Mouse (Mus musculus) urinary bladder, adult 18-20 months (tissue): Measurements from ENCODE around the gene Plcb3.
"Not testable (repeated sequence)": the region's sequence is repeated elsewhere in the genome, so short reads cannot be mapped to it uniquely, and the experiment has no call there.

Source experiments
- DNase-seq, 2 experiments: peaks; one replicate each; pipeline ENCODE4 v3.0.0; 2022; ENCODE audit warnings: low spot score in 2 of 2, mixed read lengths in 2 of 2

Plcb3 gene

GRCm38 (mm10) chr19:6991166-6991565 lies 14.9 kb upstream of the Plcb3 start:
- not testable (repeated sequence) for DNase-seq

DNA sequence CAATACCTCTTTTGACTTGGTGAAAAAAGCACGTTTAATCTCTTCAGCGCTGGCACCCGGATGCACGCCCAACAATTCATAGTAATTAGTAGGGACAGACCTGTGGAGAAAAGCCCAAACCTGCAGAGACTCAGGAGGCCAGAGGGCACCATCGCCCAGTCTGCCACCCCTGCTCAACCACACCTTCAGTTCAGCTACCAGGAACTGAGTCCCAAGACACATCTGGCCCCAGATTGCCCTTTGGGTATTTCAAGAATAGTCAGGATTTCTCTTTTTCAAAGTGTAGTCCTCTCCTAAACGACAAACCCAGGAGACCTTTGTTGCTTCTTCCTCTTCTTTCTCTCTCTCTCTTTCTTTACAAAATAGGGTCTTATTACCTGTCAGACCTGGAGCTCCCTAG lies 14.4 kb upstream of the Plcb3 start:
- DNase-seq, result no peak

GRCm38 (mm10) chr19:6989251-6989650 lies 13.0 kb upstream of the Plcb3 start:
- peak in 1 of 2 experiments; percentile 71 for DNase-seq

GRCm38 (mm10) chr19:6987904-6988285 lies 11.6 kb upstream of the Plcb3 start:
- no peak for DNase-seq

DNA sequence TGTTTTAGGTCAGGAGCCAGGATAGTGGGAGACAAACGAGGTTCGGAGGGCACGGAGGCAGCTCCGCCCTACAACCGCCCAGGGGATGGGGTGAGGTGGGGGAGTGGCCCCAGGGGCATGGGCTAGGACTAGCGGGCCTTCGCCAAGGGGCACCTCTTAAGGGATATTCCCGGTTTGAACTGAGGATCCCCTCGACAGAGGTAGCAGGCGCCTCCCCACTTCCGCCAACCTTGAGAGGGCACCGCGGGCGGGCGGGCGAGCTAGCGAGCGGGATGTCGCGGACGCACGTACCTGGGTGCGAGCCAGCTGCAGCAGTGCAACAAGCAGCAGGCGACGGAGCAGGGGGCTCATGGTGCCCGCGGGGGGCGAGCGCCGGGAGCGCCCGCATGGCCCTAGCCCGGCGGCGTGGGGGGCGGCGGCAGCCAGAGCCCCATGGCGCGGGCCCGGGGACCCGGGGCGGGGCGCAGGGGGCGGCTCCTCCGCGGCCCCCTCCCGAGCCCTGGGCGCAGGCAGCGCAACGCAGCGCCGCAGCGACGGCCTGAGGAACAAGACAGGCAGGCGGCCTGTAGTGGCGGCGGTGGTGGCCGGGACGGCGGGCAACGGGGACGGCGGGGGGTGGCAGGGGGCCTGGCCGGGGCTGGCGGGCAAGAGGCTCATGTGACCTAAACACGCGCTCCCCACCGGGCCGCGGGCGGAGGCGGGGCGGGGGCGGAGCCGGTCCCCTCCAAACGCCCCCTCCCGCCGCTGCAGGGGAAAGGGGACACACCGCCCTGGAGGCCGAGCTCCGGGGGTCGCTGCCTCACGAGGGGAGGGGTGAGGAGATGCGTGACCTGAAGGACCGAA lies 11.0 kb upstream of the Plcb3 start, which contains the start of gene Vegfb:
Vegfb (minus strand) TSS at position 591 of the 843 bp plus-strand sequence.
- peak; percentile 48 to 74 for DNase-seq

- DNase-seq, result no peak
Observed at GRCm38 (mm10) chr19:6985951-6986708, 9.9 kb upstream of the Plcb3 start.

- DNase-seq, result no peak
Observed at GRCm38 (mm10) chr19:6985300-6985699, 9.0 kb upstream of the Plcb3 start.

DNA sequence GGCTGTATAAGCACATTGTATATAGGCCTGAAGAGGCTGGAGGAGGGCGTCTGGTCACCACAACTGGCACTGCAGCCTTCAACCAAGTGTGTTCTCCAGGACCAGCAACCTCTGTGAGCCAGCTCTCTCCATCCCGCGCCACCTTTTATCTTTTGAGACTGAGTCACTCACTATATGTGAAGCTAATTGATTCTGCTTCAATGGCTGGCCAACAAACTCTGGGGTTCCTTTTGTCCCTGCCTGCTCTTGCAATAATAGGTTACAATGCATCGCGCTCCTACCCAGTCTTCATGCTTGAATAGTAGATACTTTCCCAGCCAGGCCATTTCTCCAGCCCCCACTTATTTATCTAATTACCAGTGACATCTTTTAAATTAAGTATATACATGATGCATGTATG lies 7.4 kb upstream of the Plcb3 start:
- no peak for DNase-seq

- DNase-seq, result no peak
Observed at GRCm38 (mm10) chr19:6981465-6981864, 5.2 kb upstream of the Plcb3 start.

GRCm38 (mm10) chr19:6980381-6981093 lies 4.3 kb upstream of the Plcb3 start, which contains the start of gene Fkbp2:
Gene Fkbp2 (minus strand): TSS chr19:6980501.
- DNase-seq, result peak in 1 of 2 experiments; percentile 99

- DNase-seq, result peak; percentile 99 to 100
Observed at GRCm38 (mm10) chr19:6979486-6980380, 3.5 kb upstream of the Plcb3 start.

- DNase-seq, result no peak
Observed at GRCm38 (mm10) chr19:6979001-6979479, 2.8 kb upstream of the Plcb3 start.

DNA sequence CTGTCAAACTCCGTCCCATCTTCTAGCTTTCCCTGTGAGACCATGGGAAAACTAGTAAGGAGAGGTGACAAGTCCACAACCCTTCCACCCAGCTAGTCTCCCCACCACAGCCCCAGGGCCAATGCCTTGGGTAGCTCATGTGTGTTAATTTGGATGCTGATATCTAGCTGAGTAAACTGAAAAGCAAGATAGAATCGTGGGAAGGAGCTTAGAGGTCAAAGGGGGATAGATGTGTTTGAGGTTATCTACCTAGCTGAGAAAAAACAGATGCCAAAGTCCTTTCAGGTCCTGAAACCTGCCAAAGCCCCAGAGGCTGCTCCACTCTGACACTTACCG lies 2.3 kb upstream of the Plcb3 start:
- DNase-seq, result no peak

DNA sequence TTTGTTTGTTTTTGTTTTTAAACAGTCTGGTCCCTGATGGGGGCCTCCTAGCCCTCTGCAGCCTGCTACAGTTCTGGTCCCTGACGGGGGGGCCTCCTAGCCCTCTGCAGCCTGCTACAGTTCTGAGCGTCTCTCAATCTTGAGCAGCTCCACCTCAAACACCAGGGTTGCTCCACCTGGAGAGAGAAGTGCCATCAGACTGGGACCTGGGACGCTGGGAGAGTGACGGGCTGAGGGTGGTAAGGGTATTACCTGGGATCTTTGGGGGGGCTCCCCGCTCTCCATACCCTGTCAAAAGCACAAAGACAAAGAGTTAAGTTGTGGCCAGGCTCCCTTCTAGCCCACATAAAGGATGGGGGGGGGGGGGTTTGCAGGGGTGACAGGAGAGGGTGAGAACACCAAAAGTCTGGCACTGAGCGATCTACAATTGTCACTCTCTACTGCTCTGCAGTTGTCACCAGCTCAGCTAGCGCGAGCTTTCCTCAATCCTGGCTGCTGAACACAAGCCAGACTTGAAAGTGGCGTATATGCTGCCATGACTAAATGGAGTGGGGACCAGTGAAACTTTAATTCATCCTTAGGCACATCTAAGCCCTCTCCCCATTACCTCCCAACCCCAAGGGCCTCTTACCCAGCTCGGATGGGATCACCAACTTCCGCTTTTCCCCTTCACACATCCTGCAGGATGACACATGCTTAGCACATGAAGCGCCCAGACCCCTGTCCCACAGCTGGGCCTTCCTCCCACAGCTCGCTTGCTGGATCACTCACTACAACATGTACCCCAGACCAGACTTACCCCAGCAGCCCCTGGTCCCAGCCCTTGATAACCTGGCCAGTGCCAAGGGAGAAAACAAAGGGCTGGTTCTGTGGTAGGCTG lies 1.7 kb upstream of the Plcb3 start:
- no peak for DNase-seq

GRCm38 (mm10) chr19:6974211-6975205 lies 1.8 kb downstream of the Plcb3 start, which contains the start of gene Ppp1r14b:
Gene Ppp1r14b (plus strand): TSS chr19:6974968.
- DNase-seq, result peak; percentile 78 to 88

- DNase-seq, result no peak
Observed at GRCm38 (mm10) chr19:6973581-6974190, 2.6 kb downstream of the Plcb3 start.

GRCm38 (mm10) chr19:6972247-6972917 lies 3.9 kb downstream of the Plcb3 start:
- DNase-seq, result no peak

DNA sequence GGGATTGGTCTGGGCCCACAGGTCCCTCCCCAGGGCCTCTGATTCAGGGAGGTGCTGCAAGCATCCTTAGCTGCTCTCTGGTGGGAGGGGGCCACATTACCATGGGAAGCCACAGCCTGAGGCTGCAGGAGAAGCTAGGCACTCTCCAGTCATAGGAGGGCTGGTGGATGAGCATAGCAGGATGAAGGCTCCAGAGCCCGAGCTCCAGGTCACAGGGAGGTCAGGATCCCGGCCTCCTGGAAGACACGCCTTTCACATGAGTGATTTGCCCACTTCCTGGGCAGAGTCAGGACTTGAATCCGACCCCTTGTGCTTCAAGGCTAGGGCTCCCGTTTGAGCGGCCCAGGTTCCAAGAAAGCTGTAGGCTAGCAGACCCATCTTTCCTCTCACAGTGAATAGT lies 4.6 kb downstream of the Plcb3 start:
- no peak for DNase-seq
